Mouse (Mus musculus) thymus, postnatal 0 days (tissue): ENCODE results near the gene Slc2a5. TPM values are rescaled to one million over a fixed set of nuclear protein-coding genes. Genes with fewer than 3 reads are reported as not detected.

ENCODE experiments used
- DNase-seq: peaks from one replicate; pipeline ENCODE4 v3.0.0-alpha.2; 2015; ENCODE audit warnings: low spot score
- polyA plus RNA-seq: library from polyadenylated mRNA; unstranded; fragments of >200 nt; fragmentation: Nextera tagmentation; extraction: Ambion mirVana; gene quantifications from 2 replicates; pipeline ENCODE4 v1.2.1, GENCODE M21; 2015

Slc2a5 gene
- polyA plus RNA-seq, 1 experiment from 2014 or later: 0.17 TPM

DNA sequence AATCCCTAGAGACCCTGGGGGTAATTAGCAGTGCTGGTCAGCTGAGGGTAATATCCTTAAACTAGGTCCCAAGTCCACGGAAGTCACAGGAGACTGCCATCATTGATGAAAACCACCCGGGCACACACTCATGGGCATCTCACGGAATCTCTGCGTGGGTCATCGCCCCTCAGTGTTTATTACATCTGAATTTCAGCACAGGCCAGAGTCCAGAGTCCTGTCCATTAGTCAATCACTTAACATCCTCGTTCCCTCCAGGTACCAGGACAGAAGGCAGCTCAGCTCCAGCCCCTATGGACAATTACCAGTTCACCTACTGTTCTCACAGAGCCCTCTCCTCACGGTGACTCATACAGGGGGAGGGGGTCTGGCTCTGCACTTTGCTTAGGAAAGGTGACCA, 16.3 kb upstream of the Slc2a5 start:
- no peak for DNase-seq

- no peak for DNase-seq
These were observed 13.4 kb upstream of the Slc2a5 start for GRCm38 (mm10) chr4:150105671-150106070.

- no peak for DNase-seq
These were observed 12.4 kb upstream of the Slc2a5 start for GRCm38 (mm10) chr4:150106637-150107036.

- no peak for DNase-seq
These were observed 9.4 kb upstream of the Slc2a5 start for GRCm38 (mm10) chr4:150109636-150110035.

GRCm38 (mm10) chr4:150110373-150110772, 8.7 kb upstream of the Slc2a5 start:
- DNase-seq: no peak

- peak; percentile 70 for DNase-seq
These were observed 6.2 kb upstream of the Slc2a5 start for GRCm38 (mm10) chr4:150112867-150113266.

DNA sequence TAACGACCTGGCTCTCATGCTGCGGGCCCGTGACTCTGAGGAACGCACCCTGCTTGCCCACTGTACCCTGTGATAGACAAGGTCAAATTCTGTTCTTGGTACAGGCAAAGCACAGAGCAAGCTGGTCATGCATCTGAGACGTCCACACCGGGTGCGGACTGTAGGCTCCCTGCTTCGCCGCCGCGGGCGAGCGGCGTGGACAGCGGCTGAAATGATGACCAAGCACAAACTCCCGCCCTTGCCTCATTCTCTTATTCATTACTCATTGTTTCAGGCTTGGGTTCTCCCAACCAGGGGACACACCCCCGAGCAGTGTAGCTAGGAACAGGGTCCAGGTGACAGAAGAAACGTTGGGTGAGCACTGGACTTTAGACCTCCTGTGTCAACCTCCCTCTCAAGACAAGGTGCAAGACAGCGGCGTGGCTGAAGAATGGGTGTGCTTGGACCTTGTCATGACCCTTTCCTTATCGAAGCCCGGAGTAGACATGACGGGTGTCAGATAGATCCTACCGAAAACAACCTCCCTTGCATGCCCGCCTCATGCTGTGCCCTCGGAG, 4.5 kb upstream of the Slc2a5 start:
- no peak for DNase-seq

GRCm38 (mm10) chr4:150117311-150117710, 1.8 kb upstream of the Slc2a5 start:
- peak; percentile 82 for DNase-seq

DNA sequence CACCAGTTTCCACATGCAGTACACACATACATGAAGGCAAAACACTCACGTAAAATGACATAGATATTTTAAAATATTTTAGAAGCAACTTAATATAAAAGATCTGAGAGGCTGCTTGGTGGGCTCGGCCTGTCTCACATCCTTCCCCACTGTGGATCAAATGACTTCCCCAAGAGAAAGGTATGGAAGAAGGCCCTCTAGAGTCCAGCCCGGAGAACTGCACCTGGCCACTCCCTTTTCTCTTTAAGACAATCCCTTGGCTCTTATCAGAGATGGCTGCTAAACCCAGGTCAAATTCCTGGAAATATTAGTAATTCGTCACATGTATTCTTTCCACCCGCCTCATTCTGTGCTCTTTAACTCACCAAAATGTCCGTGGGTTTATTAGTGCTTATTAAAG, 920 bp upstream of the Slc2a5 start:
- no peak for DNase-seq

- DNase-seq: no peak
These were observed 557 bp downstream of the Slc2a5 start for GRCm38 (mm10) chr4:150119640-150120039.

GRCm38 (mm10) chr4:150120173-150120833, 1.2 kb downstream of the Slc2a5 start:
- DNase-seq: peak; percentile 35

DNA sequence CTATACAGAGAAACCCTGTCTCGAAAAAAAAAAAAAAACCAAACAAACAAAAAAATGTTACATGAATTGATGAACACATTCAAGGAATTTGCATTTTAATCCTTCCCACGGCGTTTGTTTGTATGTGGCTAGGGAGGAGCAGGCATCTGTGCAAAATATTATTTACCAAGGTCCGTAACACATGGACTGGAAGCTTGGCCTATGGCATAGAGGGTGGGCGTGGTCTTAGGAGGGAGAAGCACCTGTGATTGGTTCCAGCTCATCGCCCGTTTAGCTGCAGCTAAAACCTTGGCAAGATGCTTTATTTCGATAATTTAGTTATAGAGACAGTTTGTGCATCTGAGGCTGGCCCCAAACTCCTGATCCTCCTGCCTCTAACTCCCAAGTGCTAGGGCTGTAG, 2.3 kb downstream of the Slc2a5 start:
- DNase-seq: no peak

DNA sequence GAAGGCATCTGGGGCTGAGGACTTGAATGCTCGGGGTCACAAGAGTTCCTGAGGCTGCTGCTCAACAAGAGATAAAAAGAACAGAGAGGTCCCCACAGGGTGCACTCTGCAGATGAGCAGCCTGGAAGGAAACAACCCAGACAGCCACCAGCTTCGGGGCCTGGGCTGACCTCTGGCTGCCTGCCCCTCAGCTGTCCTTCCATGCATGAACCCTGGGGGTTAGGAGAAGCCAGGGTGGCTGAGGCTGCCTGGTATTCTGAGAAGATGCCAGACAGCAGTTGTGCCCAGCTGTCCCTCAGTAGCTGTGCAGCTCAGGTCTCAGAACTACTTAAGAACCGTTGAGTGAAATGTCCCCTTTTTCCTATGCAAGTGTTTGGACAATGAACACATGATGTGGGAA, 3.4 kb downstream of the Slc2a5 start:
- no peak for DNase-seq

GRCm38 (mm10) chr4:150126373-150126772, 7.3 kb downstream of the Slc2a5 start:
- no peak for DNase-seq

GRCm38 (mm10) chr4:150127894-150128293, 8.8 kb downstream of the Slc2a5 start:
- DNase-seq: no peak

- DNase-seq: no peak
These were observed 9.5 kb downstream of the Slc2a5 start for GRCm38 (mm10) chr4:150128571-150128970.

DNA sequence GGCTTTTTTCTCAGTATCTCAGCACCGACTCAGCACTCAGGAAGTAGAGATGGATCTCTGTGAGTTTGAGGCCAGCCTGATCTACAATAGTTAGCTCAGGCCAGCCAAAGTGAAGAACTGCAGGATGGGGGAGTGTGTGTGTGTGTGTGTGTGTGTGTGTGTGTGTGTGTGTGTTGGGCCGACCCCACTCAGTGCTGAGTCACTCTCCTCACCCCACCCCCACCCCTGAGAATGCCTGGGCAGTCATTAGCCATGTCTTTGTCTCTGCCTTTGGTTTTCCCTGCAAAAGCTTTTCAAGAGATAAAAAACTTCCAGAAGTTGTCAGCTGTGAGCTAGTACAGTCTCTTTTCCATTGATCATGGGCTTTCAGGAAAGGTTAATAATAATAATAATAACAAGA, 11.6 kb downstream of the Slc2a5 start:
- no peak for DNase-seq

DNA sequence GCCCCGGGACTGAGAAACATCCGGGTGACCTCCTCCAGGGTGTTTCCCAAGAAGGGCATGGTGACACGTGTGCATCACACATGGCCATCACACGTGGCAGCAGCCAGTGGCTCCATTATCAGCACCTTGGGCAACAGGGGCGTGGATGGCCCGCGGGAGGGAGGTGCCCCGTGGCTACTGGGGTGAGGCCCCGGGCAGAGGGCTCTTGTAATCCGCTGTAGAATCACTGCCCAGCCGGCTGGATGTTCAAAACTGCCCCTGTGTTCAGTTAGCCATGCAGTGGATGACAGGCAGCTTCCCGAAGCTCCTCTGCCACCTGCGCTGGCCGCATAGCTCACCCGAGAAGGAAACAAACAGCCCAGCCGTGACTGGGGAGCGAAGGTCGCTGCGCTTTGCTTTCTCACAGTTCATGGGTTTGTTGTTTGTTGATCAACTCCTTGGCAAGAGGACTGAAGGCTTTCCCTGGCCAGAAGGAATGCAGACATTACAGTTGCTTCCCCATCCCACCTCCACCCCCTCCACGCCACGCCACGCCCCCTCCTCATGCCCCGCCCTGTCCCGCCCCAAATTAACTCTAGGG, 13.7 kb downstream of the Slc2a5 start:
- peak; percentile 16 for DNase-seq

- DNase-seq: no peak
These were observed 16.2 kb downstream of the Slc2a5 start for GRCm38 (mm10) chr4:150135254-150135653.

DNA sequence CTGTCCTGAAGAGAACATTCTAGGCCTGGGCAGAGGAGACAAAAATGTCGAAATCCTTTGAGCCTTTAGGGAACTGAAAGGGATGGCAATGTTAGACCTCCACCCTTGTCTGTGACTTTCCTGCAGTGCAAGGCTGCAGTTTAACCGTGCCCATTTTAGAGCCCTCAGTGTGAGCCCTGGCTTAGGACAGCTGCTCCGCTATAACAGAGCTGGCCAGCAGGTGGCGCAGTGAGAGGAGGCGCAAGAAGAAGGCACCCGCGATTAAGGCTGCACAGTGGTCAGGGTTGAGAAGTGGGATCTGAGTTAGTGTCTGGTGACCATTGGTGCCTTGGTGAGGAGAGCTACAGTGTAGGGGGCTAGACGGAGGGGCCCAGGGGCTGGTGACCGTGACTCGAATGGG, 17.6 kb downstream of the Slc2a5 start:
- peak; percentile 72 for DNase-seq

DNA sequence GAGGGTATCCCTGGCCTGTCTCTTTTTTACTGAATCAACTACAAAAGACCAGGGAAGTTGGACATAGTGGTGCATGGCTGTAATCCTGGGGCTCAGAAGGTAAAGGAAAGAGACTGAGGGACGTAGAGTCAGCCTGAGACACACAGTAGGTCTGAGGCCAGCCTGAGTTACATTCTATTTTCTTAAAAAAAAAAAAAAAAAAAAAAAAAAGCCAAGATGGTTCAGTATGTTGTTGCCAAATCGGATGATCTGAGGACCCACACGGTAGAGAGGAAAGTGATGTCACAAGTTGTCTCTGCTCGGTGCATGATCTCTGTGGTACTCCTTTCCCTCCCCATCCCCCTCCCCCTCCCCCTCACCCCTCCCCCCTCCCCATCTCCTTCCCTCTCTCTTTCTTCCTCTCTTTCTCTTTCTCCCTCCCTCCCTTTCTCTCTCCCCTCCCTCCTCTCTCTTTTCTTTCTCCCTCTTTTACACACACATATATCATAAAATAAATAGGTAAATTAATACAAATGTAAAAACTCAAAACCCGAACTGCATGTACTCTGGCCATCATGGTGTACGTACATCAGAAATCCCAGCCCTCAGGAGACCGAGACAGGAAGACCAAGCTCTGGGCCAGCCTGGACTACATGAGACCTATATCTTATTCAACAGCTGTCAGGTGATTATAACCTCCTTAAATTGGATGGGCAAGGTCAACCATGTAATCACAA, 18.4 kb downstream of the Slc2a5 start:
- no peak for DNase-seq

DNA sequence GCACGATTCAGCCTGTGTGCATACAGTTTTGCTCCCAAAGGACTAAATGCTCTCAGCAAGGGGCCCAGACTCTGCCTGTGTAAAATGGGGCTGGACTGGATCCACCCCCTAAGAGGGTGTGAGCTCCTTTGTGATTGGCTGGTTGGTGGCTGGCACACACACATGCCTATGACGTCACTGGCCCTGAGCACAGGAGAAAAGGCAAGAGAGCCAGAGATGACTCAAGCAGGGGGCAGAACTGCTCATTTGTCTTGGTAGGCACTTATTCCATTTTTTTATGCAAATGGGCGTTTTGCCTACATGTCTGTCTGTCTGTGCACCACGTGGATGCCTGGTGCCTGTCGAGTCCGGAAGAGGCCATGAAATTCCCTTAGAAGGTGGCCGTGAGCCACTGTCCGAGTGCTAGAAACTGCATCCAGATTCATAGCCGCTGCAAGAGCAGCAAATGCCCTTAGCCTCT, 19.0 kb downstream of the Slc2a5 start:
- peak; percentile 82 for DNase-seq
